Mouse (Mus musculus): Measurements from ENCODE around the gene Plekhg5. TPM values are rescaled to one million over a fixed set of nuclear protein-coding genes. Genes with fewer than 3 reads are reported as not detected.
A peak's percentile ranks its signal among the peaks of the same experiment; 100 is the strongest.

Gene Plekhg5
- polyA plus RNA-seq, 1 experiment from 2014 or later = 17.4 TPM

DNA sequence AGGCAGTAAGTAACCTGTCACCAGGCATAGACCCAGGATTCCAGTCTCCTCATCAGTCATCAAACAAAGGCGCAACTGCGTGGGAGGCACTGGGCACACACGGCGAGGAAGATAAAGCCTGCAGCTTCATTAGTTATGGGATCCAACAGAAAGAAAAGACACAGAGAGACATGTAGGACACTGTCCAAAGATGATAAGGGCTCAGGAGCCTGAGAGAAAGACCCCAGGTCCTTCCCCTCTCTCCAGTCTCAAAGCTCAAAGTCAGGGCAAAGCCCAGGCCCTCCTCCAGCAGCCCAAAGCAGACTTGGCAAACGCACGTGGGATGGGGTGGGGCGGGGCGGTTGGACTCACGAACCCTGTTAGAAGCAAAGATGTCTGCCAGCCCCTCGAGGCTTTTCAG lies 73.2 kb downstream of the Plekhg5 start:
- 54% methylated on average over 10 of the region's 10 CpGs for whole genome bisulfite sequencing
- Histone ChIP-seq H3K4me2 (replicated peaks; ENCODE audit: low read depth, low read length) (no peak overlapping the region), H3K27me3 (replicated peaks; ENCODE audit: insufficient read depth, low read length) (0 out of 2 replicates have a peak, but pooled peaks cover under 1% of the 10 kb centered on the region), H3K9ac (replicated peaks; ENCODE audit: low read depth) (no peak overlapping the region), H3K9me3 (ENCODE audit: low read length) (no peaks in the 10 kb centered on the region), H3K4me3 (ENCODE audit: low read depth, low read length) (no peak overlapping the region), H3K4me1 (ENCODE audit: insufficient read depth, low read depth, low read length) (no peaks in the 10 kb centered on the region), H3K36me3 (ENCODE audit: insufficient read depth, low read length) (no peaks in the 10 kb centered on the region), H3K27ac (ENCODE audit: low read length) (no peak overlapping the region)
- DNase-seq (ENCODE audit: low spot score) = no peak
- ATAC-seq = no peak
- TF ChIP-seq EP300 (IDR thresholded peaks at IDR 0.05) = no peak
- TF ChIP-seq CTCF (IDR thresholded peaks at IDR 0.05) = no peak

DNA sequence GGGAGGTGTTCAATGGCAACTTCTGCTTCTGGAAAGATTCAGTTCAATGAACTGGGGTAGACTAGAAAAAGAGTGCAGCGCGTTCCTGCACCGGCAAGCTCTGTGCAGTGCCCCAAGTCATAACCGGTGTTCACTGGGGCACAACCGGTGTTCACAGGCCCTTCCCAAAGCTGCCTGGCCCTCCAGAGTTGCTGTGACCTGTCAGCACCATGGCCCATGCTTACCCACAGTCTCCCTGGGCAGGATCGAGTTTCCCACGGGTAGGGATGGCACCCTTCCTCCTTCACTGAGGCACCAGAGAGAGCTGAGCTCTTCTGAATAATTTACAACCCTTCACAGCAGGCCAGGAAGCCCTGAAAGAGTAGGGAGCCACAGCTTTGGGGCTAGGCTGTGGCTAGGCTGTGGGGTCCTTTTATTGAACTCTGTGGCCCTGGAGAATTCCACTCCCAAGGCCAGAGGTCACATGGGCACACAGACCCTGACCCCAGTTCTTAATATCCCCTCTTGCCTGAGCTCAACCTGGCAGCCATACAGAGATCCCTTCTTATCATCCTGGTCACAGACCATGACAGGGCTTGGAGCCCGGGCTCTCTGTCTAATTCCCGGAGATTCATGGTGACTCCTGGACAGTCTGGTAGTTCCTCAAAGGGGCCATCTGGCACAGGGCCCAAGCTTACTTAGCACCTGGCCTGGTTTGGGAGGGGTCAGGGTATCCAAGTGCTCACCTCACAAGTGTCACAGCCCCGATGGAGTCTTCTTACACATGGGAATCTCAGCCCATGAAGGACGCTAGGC lies 73.9 kb downstream of the Plekhg5 start:
- no peak overlapping the region for H3K4me3 ChIP-seq (ENCODE audit: low read depth, low read length)
- H3K4me2 ChIP-seq (replicated peaks; ENCODE audit: low read depth, low read length) = no peak overlapping the region
- TF ChIP-seq EP300 (IDR thresholded peaks at IDR 0.05) (no peak), CTCF (IDR thresholded peaks at IDR 0.05) (no peak)
- no peaks in the 10 kb centered on the region for H3K36me3 ChIP-seq (ENCODE audit: insufficient read depth, low read length)
- peaks cover 7% of the 10 kb centered on the region; the same call in 1 of the 2 replicates for H3K27me3 ChIP-seq (replicated peaks; ENCODE audit: insufficient read depth, low read length)
- no peak overlapping the region for H3K9ac ChIP-seq (replicated peaks; ENCODE audit: low read depth)
- WGBS = 63% methylated on average over 11 of the region's 11 CpGs
- H3K4me1 ChIP-seq (ENCODE audit: insufficient read depth, low read depth, low read length) = no peaks in the 10 kb centered on the region
- DNase-seq (ENCODE audit: low spot score) (no peak), ATAC-seq (no peak)
- H3K9me3 ChIP-seq (ENCODE audit: low read length) = no peaks in the 10 kb centered on the region
- no peak overlapping the region for H3K27ac ChIP-seq (ENCODE audit: low read length)

DNA sequence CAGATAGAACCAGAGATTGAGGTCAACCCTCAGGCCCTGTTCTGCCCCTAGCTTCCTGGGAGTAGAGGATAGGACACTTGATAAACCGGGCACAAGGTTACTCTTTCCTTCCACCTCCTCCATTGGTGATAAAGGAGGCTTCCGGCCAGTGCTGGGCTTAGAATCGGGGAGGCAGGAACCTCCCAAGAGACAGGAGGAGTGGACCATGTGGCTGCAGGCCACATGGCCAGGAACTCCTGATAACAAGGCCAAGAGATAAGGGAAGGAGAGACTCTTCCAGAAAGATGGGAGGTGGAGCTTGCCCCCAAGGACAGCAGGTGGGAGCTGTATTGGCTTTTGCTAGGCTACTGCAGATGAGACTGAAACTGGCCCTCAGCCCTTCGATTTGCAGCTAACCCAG lies 78.2 kb downstream of the Plekhg5 start:
- H3K27me3 ChIP-seq (replicated peaks; ENCODE audit: insufficient read depth, low read length) = peaks cover 24% of the 10 kb centered on the region
- no peak for TF ChIP-seq EP300 (IDR thresholded peaks at IDR 0.05)
- TF ChIP-seq CTCF (IDR thresholded peaks at IDR 0.05) = no peak
- 60% methylated on average over 4 of the region's 4 CpGs for WGBS
- H3K4me1 ChIP-seq (ENCODE audit: insufficient read depth, low read depth, low read length) = peaks cover 3% of the 10 kb centered on the region
- no peak for DNase-seq (ENCODE audit: low spot score)
- H3K4me3 ChIP-seq (ENCODE audit: low read depth, low read length) = no peak overlapping the region
- no peaks in the 10 kb centered on the region for H3K9me3 ChIP-seq (ENCODE audit: low read length)
- no peak overlapping the region for H3K4me2 ChIP-seq (replicated peaks; ENCODE audit: low read depth, low read length)
- no peaks in the 10 kb centered on the region for H3K36me3 ChIP-seq (ENCODE audit: insufficient read depth, low read length)
- no peak overlapping the region for H3K9ac ChIP-seq (replicated peaks; ENCODE audit: low read depth)
- no peak overlapping the region for H3K27ac ChIP-seq (ENCODE audit: low read length)
- ATAC-seq = no peak

DNA sequence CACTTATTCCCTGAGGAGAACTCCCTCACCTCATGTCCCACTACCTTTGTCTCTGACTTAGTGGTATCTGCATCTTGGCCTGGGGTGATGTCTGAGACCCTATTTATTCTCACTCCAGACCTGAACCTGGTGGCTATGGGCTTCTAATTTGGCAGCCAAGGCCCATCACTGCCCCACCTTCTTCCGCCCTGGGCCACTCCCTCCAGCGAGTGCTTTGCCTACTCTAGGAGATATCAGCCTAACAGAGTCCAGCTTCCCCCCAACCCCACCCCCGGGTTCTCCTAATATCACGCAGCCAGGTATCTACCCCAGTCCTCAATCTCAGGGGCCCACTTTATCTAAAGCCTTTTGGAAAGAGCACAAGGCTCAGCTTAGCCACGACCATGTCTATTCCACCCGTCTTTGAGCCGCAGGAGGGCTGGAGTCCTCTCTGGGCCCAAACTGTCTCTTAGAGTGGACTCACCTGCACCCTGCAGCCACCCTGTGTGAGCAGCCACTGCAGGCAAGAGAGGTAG lies 79.2 kb downstream of the Plekhg5 start:
- H3K4me3 ChIP-seq (ENCODE audit: low read depth, low read length) = peak overlapping the region; percentile 29
- H3K27ac ChIP-seq (ENCODE audit: low read length) = no peak overlapping the region
- H3K9me3 ChIP-seq (ENCODE audit: low read length) = no peaks in the 10 kb centered on the region
- DNase-seq (ENCODE audit: low spot score) (no peak), ATAC-seq (no peak)
- peaks cover 24% of the 10 kb centered on the region for H3K27me3 ChIP-seq (replicated peaks; ENCODE audit: insufficient read depth, low read length)
- H3K4me2 ChIP-seq (replicated peaks; ENCODE audit: low read depth, low read length) = peak overlapping the region; percentile 63
- 22% methylated on average over 7 of the region's 7 CpGs for WGBS
- TF ChIP-seq EP300 (IDR thresholded peaks at IDR 0.05) (no peak), CTCF (IDR thresholded peaks at IDR 0.05) (no peak)
- no peak overlapping the region for H3K9ac ChIP-seq (replicated peaks; ENCODE audit: low read depth)
- peaks cover 3% of the 10 kb centered on the region for H3K4me1 ChIP-seq (ENCODE audit: insufficient read depth, low read depth, low read length)
- H3K36me3 ChIP-seq (ENCODE audit: insufficient read depth, low read length) = no peaks in the 10 kb centered on the region

DNA sequence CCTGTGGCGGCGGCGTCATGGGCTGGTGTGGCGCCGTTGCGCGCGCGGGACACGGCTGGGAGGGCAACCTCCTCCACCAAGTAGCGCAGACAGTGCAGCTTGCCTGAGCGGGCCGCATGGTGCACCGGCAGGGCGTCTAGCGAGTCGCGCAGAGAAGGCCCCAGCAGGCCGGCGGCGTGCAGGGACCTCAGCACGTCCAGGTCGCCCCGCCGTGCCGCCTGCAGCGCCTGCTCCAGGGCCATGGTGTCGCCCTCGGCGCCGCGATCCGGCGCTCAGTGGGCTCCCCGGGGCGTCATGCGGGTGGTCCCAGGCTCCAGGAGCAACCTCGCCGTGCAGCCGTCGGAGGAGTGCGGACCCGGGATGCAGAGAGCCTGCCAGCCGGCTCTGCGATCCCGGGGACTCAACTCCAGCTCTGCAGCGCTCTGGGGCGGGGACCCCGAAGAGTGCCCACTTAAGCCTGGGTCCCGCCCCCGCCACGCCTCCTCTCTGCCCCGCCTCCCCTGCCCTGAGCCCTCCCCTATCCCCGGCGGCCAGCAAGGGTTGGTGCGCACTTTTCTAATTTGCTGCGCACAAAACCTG lies 79.8 kb downstream of the Plekhg5 start, which contains the start of gene Espn:
TSS of gene Espn (minus strand) at position 406 of the 579 bp plus-strand sequence.
- 2% methylated on average over 54 of the region's 57 CpGs for WGBS
- Histone ChIP-seq H3K4me1 (ENCODE audit: insufficient read depth, low read depth, low read length) (peaks cover 3% of the 10 kb centered on the region), H3K4me2 (replicated peaks; ENCODE audit: low read depth, low read length) (peak within 1 kb of the TSS; percentile 63), H3K9ac (replicated peaks; ENCODE audit: low read depth) (no peak within 1 kb of the TSS), H3K4me3 (ENCODE audit: low read depth, low read length) (peak within 1 kb of the TSS; percentile 29), H3K9me3 (ENCODE audit: low read length) (no peaks in the 10 kb centered on the region), H3K27ac (ENCODE audit: low read length) (no peak within 1 kb of the TSS), H3K36me3 (ENCODE audit: insufficient read depth, low read length) (no peaks in the 10 kb centered on the region), H3K27me3 (replicated peaks; ENCODE audit: insufficient read depth, low read length) (peaks cover 24% of the 10 kb centered on the region)
- DNase-seq (ENCODE audit: low spot score) (peak; percentile 76), ATAC-seq (peak; percentile 90)
- TF ChIP-seq CTCF (IDR thresholded peaks at IDR 0.05) (no peak), EP300 (IDR thresholded peaks at IDR 0.05) (no peak)

DNA sequence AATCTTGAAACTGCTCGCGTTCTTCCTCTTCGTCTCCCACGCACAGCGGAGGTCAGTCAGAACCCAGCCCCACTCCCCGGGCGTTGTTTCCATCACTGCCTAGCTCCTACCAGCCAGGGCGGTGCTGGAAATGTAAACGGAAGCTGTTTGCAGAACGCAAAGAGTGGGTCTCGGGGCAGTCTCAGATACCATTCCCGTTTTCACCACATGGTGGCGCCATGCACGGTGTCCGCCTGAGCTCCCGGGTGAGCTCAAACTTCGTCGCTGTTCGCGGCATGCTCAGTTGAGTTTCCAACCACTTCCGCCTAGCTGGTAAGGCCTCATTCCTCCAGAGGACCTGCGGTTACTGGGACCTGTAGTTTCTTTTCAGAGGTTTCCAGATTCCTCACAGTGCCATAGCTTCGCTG lies 81.5 kb downstream of the Plekhg5 start:
- under 1% methylated on average over 23 of the region's 23 CpGs for WGBS
- peak; percentile 79 for ATAC-seq
- Histone ChIP-seq H3K9ac (replicated peaks; ENCODE audit: low read depth) (no peak overlapping the region), H3K27me3 (replicated peaks; ENCODE audit: insufficient read depth, low read length) (peaks cover 34% of the 10 kb centered on the region), H3K4me3 (ENCODE audit: low read depth, low read length) (peak overlapping the region; percentile 14; the same call in 1 of the 2 replicates), H3K36me3 (ENCODE audit: insufficient read depth, low read length) (no peaks in the 10 kb centered on the region), H3K27ac (ENCODE audit: low read length) (no peak overlapping the region), H3K4me2 (replicated peaks; ENCODE audit: low read depth, low read length) (peak overlapping the region; percentile 43), H3K9me3 (ENCODE audit: low read length) (no peaks in the 10 kb centered on the region), H3K4me1 (ENCODE audit: insufficient read depth, low read depth, low read length) (peaks cover 9% of the 10 kb centered on the region)
- no peak for TF ChIP-seq EP300 (IDR thresholded peaks at IDR 0.05)
- peak; percentile 93 for TF ChIP-seq CTCF (IDR thresholded peaks at IDR 0.05)
- peak; percentile 90 for DNase-seq (ENCODE audit: low spot score)
